Mouse (Mus musculus): Measurements from ENCODE around the gene 4921524J17Rik.

DNA sequence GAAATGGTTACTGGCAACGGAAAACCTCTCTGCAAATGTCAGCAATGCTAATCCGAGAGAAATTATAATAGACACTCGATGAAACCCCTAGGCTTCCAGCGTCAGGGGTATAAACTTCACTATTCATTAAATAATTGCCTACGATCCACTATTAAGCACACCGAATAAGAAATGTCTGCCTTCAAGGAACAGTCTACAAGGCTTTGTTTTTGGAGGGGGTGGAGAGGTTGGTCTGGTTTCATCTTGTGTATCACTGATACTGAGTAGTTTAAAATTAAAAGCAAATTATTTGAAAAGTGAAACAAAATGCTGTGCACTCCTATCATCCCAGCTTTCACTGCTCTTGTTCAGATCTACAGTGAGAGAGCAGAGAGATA is 372 bp upstream of the 4921524J17Rik start:
- TF ChIP-seq POLR2A (IDR thresholded peaks at IDR 0.05; ENCODE audit: extremely low read depth, insufficient read depth, low read length): no peak
- no peak for TF ChIP-seq CTCF (IDR thresholded peaks at IDR 0.05; ENCODE audit: extremely low read depth, insufficient read depth, low read length)

Data from cortical plate, adult 2 months (tissue).